Mouse (Mus musculus): ENCODE results near the gene Ppm1g.
"Not testable (repeated sequence)": the region's sequence is repeated elsewhere in the genome, so short reads cannot be mapped to it uniquely, and the experiment has no call there.

Ppm1g gene

GRCm38 (mm10) chr5:31219474-31219873 lies 1.0 kb downstream of the Ppm1g start:
- DNase-seq (ENCODE audit: low spot score in 2 of 2): no peak

- no peak for DNase-seq (ENCODE audit: low spot score in 2 of 2)
Observed at GRCm38 (mm10) chr5:31219070-31219469, 1.4 kb downstream of the Ppm1g start.

- no peak for DNase-seq (ENCODE audit: low spot score in 2 of 2)
Observed at GRCm38 (mm10) chr5:31218294-31218693, 2.2 kb downstream of the Ppm1g start.

- not testable (repeated sequence) for DNase-seq (ENCODE audit: low spot score in 2 of 2)
Observed at GRCm38 (mm10) chr5:31216554-31216953, 3.9 kb downstream of the Ppm1g start.

GRCm38 (mm10) chr5:31204421-31204820 lies 16.1 kb downstream of the Ppm1g start:
- DNase-seq (ENCODE audit: low spot score in 2 of 2): no peak

GRCm38 (mm10) chr5:31203866-31204265 lies 16.6 kb downstream of the Ppm1g start:
- no peak for DNase-seq (ENCODE audit: low spot score in 2 of 2)

- no peak for DNase-seq (ENCODE audit: low spot score in 2 of 2)
Observed at GRCm38 (mm10) chr5:31202933-31203332, 17.6 kb downstream of the Ppm1g start.

GRCm38 (mm10) chr5:31201742-31202590 lies 18.5 kb downstream of the Ppm1g start, which contains the start of gene Zfp513:
Zfp513 (minus strand) TSS chr5:31202303.
- peak; percentile 98 for DNase-seq (ENCODE audit: low spot score in 2 of 2)

GRCm38 (mm10) chr5:31201042-31201741 lies 19.3 kb downstream of the Ppm1g start:
- DNase-seq (ENCODE audit: low spot score in 2 of 2): no peak

GRCm38 (mm10) chr5:31200327-31200768 lies 20.1 kb downstream of the Ppm1g start:
- DNase-seq (ENCODE audit: low spot score in 2 of 2): no peak

GRCm38 (mm10) chr5:31199893-31200292 lies 20.6 kb downstream of the Ppm1g start:
- no peak for DNase-seq (ENCODE audit: low spot score in 2 of 2)

GRCm38 (mm10) chr5:31199321-31199892 lies 21.1 kb downstream of the Ppm1g start:
- no peak for DNase-seq (ENCODE audit: low spot score in 2 of 2)

- no peak for DNase-seq (ENCODE audit: low spot score in 2 of 2)
Observed at GRCm38 (mm10) chr5:31198616-31199320, 21.7 kb downstream of the Ppm1g start.

- DNase-seq (ENCODE audit: low spot score in 2 of 2): no peak
Observed at GRCm38 (mm10) chr5:31198170-31198569, 22.3 kb downstream of the Ppm1g start.

- no peak for DNase-seq (ENCODE audit: low spot score in 2 of 2)
Observed at GRCm38 (mm10) chr5:31197072-31197471, 23.4 kb downstream of the Ppm1g start.

- DNase-seq (ENCODE audit: low spot score in 2 of 2): no peak
Observed at GRCm38 (mm10) chr5:31196207-31196606, 24.3 kb downstream of the Ppm1g start.

GRCm38 (mm10) chr5:31195671-31196070 lies 24.8 kb downstream of the Ppm1g start:
- no peak for DNase-seq (ENCODE audit: low spot score in 2 of 2)

- DNase-seq (ENCODE audit: low spot score in 2 of 2): no peak
Observed at GRCm38 (mm10) chr5:31194486-31195485, 25.7 kb downstream of the Ppm1g start.

GRCm38 (mm10) chr5:31193631-31194281 lies 26.7 kb downstream of the Ppm1g start:
- DNase-seq (ENCODE audit: low spot score in 2 of 2): no peak

Measured in left cerebral cortex, adult 9 months (tissue).